In the genomic region with DNA sequence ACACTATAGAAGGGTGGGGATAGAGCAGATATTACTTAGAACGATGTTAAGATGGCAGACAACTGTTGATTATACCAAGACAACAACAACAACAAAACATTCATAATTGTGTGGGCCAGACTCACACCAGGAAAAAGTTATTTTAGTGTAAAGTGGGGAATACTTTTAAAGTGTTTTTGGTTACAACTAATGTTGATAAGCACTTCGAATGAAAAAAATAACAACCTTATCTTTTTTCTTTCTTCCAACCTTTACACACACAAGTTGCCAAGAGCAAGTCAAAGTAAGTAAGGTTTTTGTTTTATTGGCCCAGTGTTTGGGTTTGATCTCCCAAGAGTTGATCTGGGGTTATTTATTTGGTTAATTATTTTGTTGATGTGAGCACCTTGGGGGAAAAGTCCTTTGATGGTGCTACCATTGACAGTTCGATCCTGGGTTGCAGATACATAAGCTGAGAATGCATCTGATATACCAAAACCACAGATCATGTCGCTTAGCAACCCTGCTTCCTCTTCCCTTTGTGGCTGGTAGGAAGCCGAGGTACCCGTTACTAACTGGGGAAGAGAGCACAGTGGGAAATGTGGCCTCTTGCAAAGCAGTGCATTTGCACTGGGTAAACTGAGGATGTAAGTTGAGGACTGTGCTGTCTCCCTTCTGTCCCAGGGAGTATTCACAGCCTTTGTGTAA, we compare ENCODE assay signal across 8 mouse cellular contexts. TPM values are rescaled to one million over a fixed set of nuclear protein-coding genes. Genes with fewer than 3 reads are reported as not detected.
DNase-seq lines count a peak whose midpoint lies in the region; ATAC-seq and TF ChIP-seq lines count a peak whose summit lies in the region.

No protein-coding gene starts in this region.

- no peaks in the 10 kb centered on the region for H3K27me3 ChIP-seq in heart, adult 2 months (ENCODE audit: control insufficient read depth, insufficient read depth, low read length)
- no peaks in the 10 kb centered on the region for H3K27me3 ChIP-seq in MEL (ENCODE audit: control insufficient read depth in 1 of 2, insufficient read depth in 2 of 2, low read length in 2 of 2)
- no peaks in the 10 kb centered on the region for H3K27me3 ChIP-seq in hindbrain, embryonic 13.5 days

- H3K27ac ChIP-seq in heart, adult 2 months = peak overlapping the region; percentile 93
- H3K27ac ChIP-seq in MEL (ENCODE audit: control insufficient read depth, low read depth, low read length) (peak overlapping the region; percentile 88), macrophage (peak overlapping the region; percentile 28)
- peak overlapping the region; percentile 88 for H3K27ac ChIP-seq in hindbrain, embryonic 13.5 days

- 41% methylated on average over 6 of the region's 6 CpGs for WGBS in heart, adult 2 months
- WGBS in hindbrain, embryonic 13.5 days = 46% methylated on average over 6 of the region's 6 CpGs
- WGBS in macrophage (ENCODE audit: missing documents) = 3% methylated on average over 6 of the region's 6 CpGs

- peaks cover 4% of the 10 kb centered on the region for H3K4me1 ChIP-seq in heart, adult 2 months (ENCODE audit: control insufficient read depth, insufficient read depth, low read length)
- peaks cover 13 to 31% of the 10 kb centered on the region in 2 experiments for H3K4me1 ChIP-seq in MEL (ENCODE audit: control insufficient read depth in 1 of 2, insufficient read depth in 2 of 2, low read length in 2 of 2)
- H3K4me1 ChIP-seq in hindbrain, embryonic 13.5 days (replicated peaks) = peaks cover 14% of the 10 kb centered on the region

- TF ChIP-seq EP300 in heart, adult 2 months (IDR thresholded peaks at IDR 0.05; ENCODE audit: insufficient read depth, low read depth, low read length) = no peak
- TF ChIP-seq EP300 in MEL (IDR thresholded peaks at IDR 0.05; ENCODE audit: low read depth in 1 of 2, low read length in 2 of 2) = peak; percentile 64 to 70

- peak overlapping the region; percentile 75 for H3K9ac ChIP-seq in heart, adult 2 months (ENCODE audit: low read depth, low read length)
- peak overlapping the region; percentile 83 for H3K9ac ChIP-seq in MEL (ENCODE audit: control insufficient read depth, low read depth, low read length, poor library complexity, severe bottlenecking)
- peak overlapping the region; percentile 84 for H3K9ac ChIP-seq in hindbrain, embryonic 13.5 days

- no peaks in the 10 kb centered on the region; the same call in 1 of the 2 replicates for H3K79me2 ChIP-seq in heart, adult 2 months (replicated peaks; ENCODE audit: control insufficient read depth, insufficient read depth, low read length)
- peaks cover 18% of the 10 kb centered on the region for H3K79me2 ChIP-seq in MEL (ENCODE audit: control insufficient read depth, insufficient read depth, low read length, poor library complexity)
- peaks cover 48% of the 10 kb centered on the region for H3K79me2 ChIP-seq in macrophage (ENCODE audit: inconsistent target)

- intact Hi-C loops in heart, adult 2 months (cut with DNase I) = loop anchor here (1.0 to 5.0 kb wide), 4 partner anchors 44 to 523 kb away; partner anchors contain the start of genes Babam2, Fosl2 and Rbks
- intact Hi-C loops in heart, postnatal 10 days (cut with DNase I) = loop anchor here (2.0 to 5.0 kb wide), 3 partner anchors 50 to 583 kb away; partner anchors contain the start of gene Fosl2

- H3K4me2 ChIP-seq in hindbrain, embryonic 13.5 days = peak overlapping the region; percentile 63

- no peak for TF ChIP-seq CTCF in heart, adult 2 months (IDR thresholded peaks at IDR 0.05)
- no peak for TF ChIP-seq CTCF in MEL (IDR thresholded peaks at IDR 0.05 in 2 of 3, conservative IDR thresholded peaks at IDR 0.05 in 1 of 3; ENCODE audit: control insufficient read depth in 1 of 3, insufficient read depth in 1 of 3, low read depth in 2 of 3, low read length in 3 of 3, poor library complexity in 1 of 3, severe bottlenecking in 1 of 3)

- no peak for TF ChIP-seq POLR2A in heart, adult 2 months (IDR thresholded peaks at IDR 0.05; ENCODE audit: insufficient read depth, low read depth, low read length)
- TF ChIP-seq POLR2A in MEL (IDR thresholded peaks at IDR 0.05; ENCODE audit: control insufficient read depth in 1 of 2, insufficient read depth in 1 of 2, low read depth in 1 of 2, low read length in 2 of 2, poor library complexity in 1 of 2) = no peak

- DNase-seq in heart, adult 2 months = no peak
- DNase-seq in heart, postnatal 10 days = no peak
- peak; percentile 89 for DNase-seq in MEL (ENCODE audit: low read depth, low spot score)
- DNase-seq in thymus, postnatal 25 days = peak; percentile 58
- no peak for DNase-seq in left cerebral cortex, adult 8-10 months (ENCODE audit: low spot score in 2 of 2)
- DNase-seq in left cerebral cortex, adult 9 months (ENCODE audit: low spot score in 2 of 2) = no peak

- H3K9me3 ChIP-seq in MEL (replicated peaks; ENCODE audit: insufficient read depth, low read length) = no peaks in the 10 kb centered on the region
- no peaks in the 10 kb centered on the region for H3K9me3 ChIP-seq in hindbrain, embryonic 13.5 days

- TF ChIP-seq RAD21 in MEL (IDR thresholded peaks at IDR 0.05; ENCODE audit: low read depth, low read length) = no peak

- H3K4me3 ChIP-seq in heart, adult 2 months = peak overlapping the region; percentile 78
- peak overlapping the region; percentile 70 to 72 for H3K4me3 ChIP-seq in MEL (ENCODE audit: control insufficient read depth in 1 of 2, insufficient read depth in 1 of 2, low read depth in 2 of 2, low read length in 2 of 2)
- peak overlapping the region; percentile 85 for H3K4me3 ChIP-seq in hindbrain, embryonic 13.5 days
- H3K4me3 ChIP-seq in macrophage (ENCODE audit: inconsistent target) = peak overlapping the region; percentile 40

- H3K36me3 ChIP-seq in heart, adult 2 months (ENCODE audit: control insufficient read depth, insufficient read depth, low read length) = peaks cover 14% of the 10 kb centered on the region
- peaks cover 13 to 32% of the 10 kb centered on the region in 2 experiments for H3K36me3 ChIP-seq in MEL (ENCODE audit: control insufficient read depth in 1 of 2, insufficient read depth in 2 of 2, low read length in 2 of 2)
- peaks cover 25% of the 10 kb centered on the region for H3K36me3 ChIP-seq in hindbrain, embryonic 13.5 days
- H3K36me3 ChIP-seq in macrophage (ENCODE audit: inconsistent target) = peaks cover 20% of the 10 kb centered on the region

- ATAC-seq in hindbrain, embryonic 13.5 days (ENCODE audit: low FRiP score) = no peak

TF ChIP-seq in MEL, 35 proteins besides CTCF, POLR2A, EP300 and RAD21:
- TF ChIP-seq MAFK (IDR thresholded peaks at IDR 0.05; ENCODE audit: borderline replicate concordance, low read depth, low read length) (peak; percentile 6; the same call in 1 of the 2 replicates), USF2 (IDR thresholded peaks at IDR 0.05; ENCODE audit: borderline replicate concordance in 1 of 2, insufficient read depth in 1 of 2, low read depth in 1 of 2, low read length in 2 of 2) (no peak), ZNF384 (IDR thresholded peaks at IDR 0.05; ENCODE audit: low read depth, low read length) (peak; percentile 65; the same call in 1 of the 2 replicates), SMC3 (IDR thresholded peaks at IDR 0.05; ENCODE audit: low read depth, low read length) (no peak), MAX (IDR thresholded peaks at IDR 0.05; ENCODE audit: low read length) (0 out of 2 replicates have a peak, but pooled peaks have one; percentile 6), ELF1 (IDR thresholded peaks at IDR 0.05; ENCODE audit: low read depth, low read length) (peak; percentile 57; the same call in 1 of the 2 replicates), TCF12 (IDR thresholded peaks at IDR 0.05; ENCODE audit: low read depth, low read length) (no peak), CHD1 (IDR thresholded peaks at IDR 0.05; ENCODE audit: low read depth, low read length) (0 out of 2 replicates have a peak, but pooled peaks have one; percentile 80), MAZ (IDR thresholded peaks at IDR 0.05; ENCODE audit: low read depth, low read length) (no peak), ETS1 (IDR thresholded peaks at IDR 0.05; ENCODE audit: low read depth, low read length) (peak; percentile 41), JUND (IDR thresholded peaks at IDR 0.05; ENCODE audit: low read depth, low read length) (0 out of 2 replicates have a peak, but pooled peaks have one; percentile 7), GATA1 (IDR thresholded peaks at IDR 0.05; ENCODE audit: low read depth, low read length) (peak; percentile 78), MXI1 (IDR thresholded peaks at IDR 0.05; ENCODE audit: low read depth, low read length) (peak; percentile 60), BHLHE40 (IDR thresholded peaks at IDR 0.05; ENCODE audit: borderline replicate concordance, low read depth, low read length) (no peak), POLR2AphosphoS2 (IDR thresholded peaks at IDR 0.05; ENCODE audit: low read length) (peak; percentile 13; the same call in 1 of the 2 replicates), RCOR1 (IDR thresholded peaks at IDR 0.05; ENCODE audit: low read depth, low read length) (peak; percentile 75), CHD2 (IDR thresholded peaks at IDR 0.05; ENCODE audit: low read length) (no peak), SIN3A (IDR thresholded peaks at IDR 0.05; ENCODE audit: low read length) (peak; percentile 42; the same call in 1 of the 2 replicates)

RNA-seq across cellular contexts. Expression of gene Mrpl33, which starts 17.7 kb away (rescaled TPM):
- total RNA-seq in heart, adult 2 months (2021) = 100 to 1,000 TPM; 281 to 332 TPM
- 47.7 and 66.6 TPM in 2 replicates for polyA plus RNA-seq in heart, adult 2 months (2012; rRNA removed)
- total RNA-seq in heart, postnatal 10 days (2021) = 100 to 1,000 TPM; 315 to 318 TPM
- total RNA-seq in MEL (2012; rRNA removed) = 239 and 249 TPM in 2 replicates
- polyA plus RNA-seq in MEL (2012; ENCODE audit: insufficient read depth in 1 of 2, insufficient read length in 2 of 2, low read depth in 1 of 2, low replicate concordance in 2 of 2, missing spikeins in 1 of 2) (100 to 1,000 TPM in 1 of 2 experiments, not detected in 1; 158 TPM), macrophage (2018) (82.1 to 184 TPM (median 121 TPM) in 3 replicates)
- 183 and 197 TPM in 2 replicates for polyA plus RNA-seq in hindbrain, embryonic 13.5 days (2015; fragmentation: Nextera tagmentation; extraction: Ambion mirVana)
- 10 to 100 TPM in 25 of 26 experiments, 1 to 10 TPM in 1; 10.0 to 81.9 (median 34.8) TPM for total RNA-seq in macrophage (2018; cell fraction: chromatin; rRNA removed)
- 100 to 1,000 TPM in 24 of 26 experiments, 10 to 100 TPM in 2; 95.5 to 185 (median 126) TPM for total RNA-seq in macrophage (2018; cell fraction: cytosol; rRNA removed)
- total RNA-seq in macrophage (2018; cell fraction: nucleus; rRNA removed) = 100 to 1,000 TPM in 2 of 26 experiments, 10 to 100 TPM in 24; 24.9 to 103 (median 51.3) TPM
- total RNA-seq in left cerebral cortex, adult 8-10 months (2022) = 100 to 1,000 TPM in 2 of 4 experiments, 10 to 100 TPM in 2; 76.5 to 106 (median 99.6) TPM

Comparison
In these comparisons a context has a peak if more than half of its experiments do, and no peak if none do; other contexts are left out.
1. DNase-seq: peak in MEL (single experiment) and thymus, postnatal 25 days (single experiment); none in heart, adult 2 months (0 of 2), heart, postnatal 10 days (0 of 2), left cerebral cortex, adult 8-10 months (0 of 2) and left cerebral cortex, adult 9 months (0 of 2).
2. H3K27ac ChIP-seq: peak in every context shown above with its lines; median percentile 93 in heart, adult 2 months; 88 in MEL; 88 in hindbrain, embryonic 13.5 days; 28 in macrophage.
3. Peak in every context shown above with its lines, with median percentiles within 50 percentile points of each other: H3K4me3 ChIP-seq and H3K9ac ChIP-seq.